Mouse (Mus musculus) cerebellum, adult 8-10 months (tissue): ENCODE measurements around the gene Gm4791.

Source experiments
- DNase-seq: peaks from one replicate; pipeline ENCODE4 v3.0.0; 2022

Gm4791 gene

GRCm38 (mm10) chr9:46998338-46998791, at the start of gene Gm4791:
Gene Gm4791 (plus strand): TSS chr9:46998741.
- no peak for DNase-seq

- DNase-seq: peak; percentile 6
Observed at GRCm38 (mm10) chr9:46956286-46956685, 42.3 kb upstream of the Gm4791 start.

- DNase-seq: no peak
Observed at GRCm38 (mm10) chr9:46957420-46957950, 41.1 kb upstream of the Gm4791 start.

GRCm38 (mm10) chr9:46966028-46966427, 32.5 kb upstream of the Gm4791 start:
- no peak for DNase-seq

- no peak for DNase-seq
Observed at GRCm38 (mm10) chr9:46968970-46969369, 29.6 kb upstream of the Gm4791 start.

- DNase-seq: no peak
Observed at GRCm38 (mm10) chr9:46969406-46969805, 29.1 kb upstream of the Gm4791 start.

GRCm38 (mm10) chr9:46978806-46979205, 19.7 kb upstream of the Gm4791 start:
- no peak for DNase-seq

GRCm38 (mm10) chr9:46980111-46980510, 18.4 kb upstream of the Gm4791 start:
- no peak for DNase-seq

GRCm38 (mm10) chr9:46983471-46983870, 15.1 kb upstream of the Gm4791 start:
- DNase-seq: no peak

GRCm38 (mm10) chr9:47041569-47041968, 43.0 kb downstream of the Gm4791 start:
- DNase-seq: no peak
